Mouse (Mus musculus): ENCODE data around the gene Clcn7. TPM values are rescaled to one million over a fixed set of nuclear protein-coding genes. Genes with fewer than 3 reads are reported as not detected.
A peak's percentile ranks its signal among the peaks of the same experiment; 100 is the strongest.

Clcn7 gene
- total RNA-seq (2021): 10 to 100 TPM; 15.0 to 16.0 TPM
- long read RNA-seq, experiment 1, full-length matches to known transcripts: 10 of 15 reads
- long read RNA-seq, experiment 1, partial matches to known transcripts: 0 of 15 reads
- long read RNA-seq, experiment 1, other reads (novel, unspliced or antisense): 5 of 15 reads
- long read RNA-seq, experiment 2, full-length matches to known transcripts: 9 of 17 reads
- long read RNA-seq, experiment 2, partial matches to known transcripts: 2 of 17 reads
- long read RNA-seq, experiment 2, other reads (novel, unspliced or antisense): 6 of 17 reads

- peak; percentile 96 for DNase-seq (ENCODE audit: low spot score)
These were observed at the start of gene Clcn7 for GRCm38 (mm10) chr17:25133275-25133698. Gene Clcn7, plus strand, starts transcription at chr17:25133391.

GRCm38 (mm10) chr17:25083444-25083931 is 49.7 kb upstream of the Clcn7 start, which contains the start of gene Tmem204:
Gene Tmem204, minus strand, starts transcription at chr17:25083591.
- DNase-seq (ENCODE audit: low spot score): peak; percentile 77

GRCm38 (mm10) chr17:25084835-25085385 is 48.3 kb upstream of the Clcn7 start:
- DNase-seq (ENCODE audit: low spot score): peak; percentile 82

GRCm38 (mm10) chr17:25086724-25087123 is 46.5 kb upstream of the Clcn7 start:
- DNase-seq (ENCODE audit: low spot score): no peak

- no peak for DNase-seq (ENCODE audit: low spot score)
These were observed 44.0 kb upstream of the Clcn7 start for GRCm38 (mm10) chr17:25089158-25089557.

- no peak for DNase-seq (ENCODE audit: low spot score)
These were observed 42.7 kb upstream of the Clcn7 start for GRCm38 (mm10) chr17:25090450-25090849.

GRCm38 (mm10) chr17:25096221-25096620 is 37.0 kb upstream of the Clcn7 start:
- no peak for DNase-seq (ENCODE audit: low spot score)

- no peak for DNase-seq (ENCODE audit: low spot score)
These were observed 33.1 kb upstream of the Clcn7 start for GRCm38 (mm10) chr17:25100052-25100451.

- DNase-seq (ENCODE audit: low spot score): no peak
These were observed 31.9 kb upstream of the Clcn7 start for GRCm38 (mm10) chr17:25101338-25101737.

GRCm38 (mm10) chr17:25107786-25108185 is 25.4 kb upstream of the Clcn7 start:
- no peak for DNase-seq (ENCODE audit: low spot score)

- DNase-seq (ENCODE audit: low spot score): peak; percentile 33
These were observed 23.6 kb upstream of the Clcn7 start for GRCm38 (mm10) chr17:25109578-25109977.

GRCm38 (mm10) chr17:25110590-25110989 is 22.6 kb upstream of the Clcn7 start:
- no peak for DNase-seq (ENCODE audit: low spot score)

- no peak for DNase-seq (ENCODE audit: low spot score)
These were observed 22.0 kb upstream of the Clcn7 start for GRCm38 (mm10) chr17:25111220-25111619.

- peak; percentile 75 for DNase-seq (ENCODE audit: low spot score)
These were observed 21.3 kb upstream of the Clcn7 start for GRCm38 (mm10) chr17:25111739-25112422.

- no peak for DNase-seq (ENCODE audit: low spot score)
These were observed 20.8 kb upstream of the Clcn7 start for GRCm38 (mm10) chr17:25112423-25112810.

- no peak for DNase-seq (ENCODE audit: low spot score)
These were observed 18.1 kb upstream of the Clcn7 start for GRCm38 (mm10) chr17:25114908-25115645.

GRCm38 (mm10) chr17:25115664-25116432 is 17.3 kb upstream of the Clcn7 start, which contains the start of gene Telo2:
Gene Telo2, minus strand, starts transcription at chr17:25115967.
- DNase-seq (ENCODE audit: low spot score): peak; percentile 97

- DNase-seq (ENCODE audit: low spot score): no peak
These were observed 15.9 kb upstream of the Clcn7 start for GRCm38 (mm10) chr17:25117263-25117662.

GRCm38 (mm10) chr17:25120406-25120805 is 12.8 kb upstream of the Clcn7 start, which contains the start of gene Ptx4:
Gene Ptx4, plus strand, starts transcription at chr17:25120760.
- no peak for DNase-seq (ENCODE audit: low spot score)

GRCm38 (mm10) chr17:25123979-25124378 is 9.2 kb upstream of the Clcn7 start:
- no peak for DNase-seq (ENCODE audit: low spot score)

All from gastrocnemius, adult 18-20 months (tissue).